Mouse (Mus musculus) stomach, embryonic 15.5 days (tissue): Measurements from ENCODE around the gene Tbc1d10b. TPM values are rescaled to one million over a fixed set of nuclear protein-coding genes. Genes with fewer than 3 reads are reported as not detected.

Source experiments
- ATAC-seq: fragments of 200-750 bp; cut with Nextera tagmentation; 2 replicates; pipeline ENCODE4 v1.8.0; 2017; ENCODE audit warnings: low read depth, moderate number of reproducible peaks, moderate TSS enrichment; ENCODE audit not compliant: insufficient read depth, low FRiP score
- H3K27ac ChIP-seq: fragments of 300-500 bp; sonication (generic); 2 replicates; pipeline ENCODE4 v1.5.1; 2015; ENCODE audit warnings: mild to moderate bottlenecking, inconsistent platforms
- H3K27me3 ChIP-seq: fragments of 300-500 bp; sonication (generic); replicated peaks from 2 replicates; pipeline ENCODE4 v1.6.1; 2015; ENCODE audit warnings: inconsistent platforms
- H3K36me3 ChIP-seq: fragments of 300-500 bp; sonication (generic); 2 replicates; pipeline ENCODE4 v1.6.1; 2015; ENCODE audit warnings: inconsistent platforms
- H3K4me1 ChIP-seq: fragments of 300-500 bp; sonication (generic); 2 replicates; pipeline ENCODE4 v1.6.1; 2015; ENCODE audit warnings: inconsistent platforms
- H3K4me2 ChIP-seq: fragments of 300-500 bp; sonication (generic); 2 replicates; pipeline ENCODE4 v1.6.1; 2015; ENCODE audit warnings: mild to moderate bottlenecking, inconsistent platforms
- H3K4me3 ChIP-seq: fragments of 300-500 bp; sonication (generic); replicated peaks from 2 replicates; pipeline ENCODE4 v1.5.1; 2015; ENCODE audit warnings: inconsistent platforms
- H3K9ac ChIP-seq: fragments of 300-500 bp; sonication (generic); 2 replicates; pipeline ENCODE4 v1.6.1; 2015; ENCODE audit warnings: inconsistent platforms
- H3K9me3 ChIP-seq: fragments of 300-500 bp; sonication (generic); 2 replicates; pipeline ENCODE4 v1.6.1; 2016; ENCODE audit warnings: inconsistent platforms
- WGBS: fragments of 180-500 bp; shearing (Covaris S2); methylation state at CpG from one replicate; pipeline ENCODE4 v1.1.7; 2015; 5-methylcytosine and 5-hydroxymethylcytosine counted together
- polyA plus RNA-seq: library from polyadenylated mRNA; unstranded; fragments of >200 nt; fragmentation: Nextera tagmentation; extraction: Ambion mirVana; gene quantifications from 2 replicates; pipeline ENCODE4 v1.2.1, GENCODE M21; 2015

The Tbc1d10b gene
- polyA plus RNA-seq, 1 experiment from 2014 or later, result 24.4 TPM

DNA sequence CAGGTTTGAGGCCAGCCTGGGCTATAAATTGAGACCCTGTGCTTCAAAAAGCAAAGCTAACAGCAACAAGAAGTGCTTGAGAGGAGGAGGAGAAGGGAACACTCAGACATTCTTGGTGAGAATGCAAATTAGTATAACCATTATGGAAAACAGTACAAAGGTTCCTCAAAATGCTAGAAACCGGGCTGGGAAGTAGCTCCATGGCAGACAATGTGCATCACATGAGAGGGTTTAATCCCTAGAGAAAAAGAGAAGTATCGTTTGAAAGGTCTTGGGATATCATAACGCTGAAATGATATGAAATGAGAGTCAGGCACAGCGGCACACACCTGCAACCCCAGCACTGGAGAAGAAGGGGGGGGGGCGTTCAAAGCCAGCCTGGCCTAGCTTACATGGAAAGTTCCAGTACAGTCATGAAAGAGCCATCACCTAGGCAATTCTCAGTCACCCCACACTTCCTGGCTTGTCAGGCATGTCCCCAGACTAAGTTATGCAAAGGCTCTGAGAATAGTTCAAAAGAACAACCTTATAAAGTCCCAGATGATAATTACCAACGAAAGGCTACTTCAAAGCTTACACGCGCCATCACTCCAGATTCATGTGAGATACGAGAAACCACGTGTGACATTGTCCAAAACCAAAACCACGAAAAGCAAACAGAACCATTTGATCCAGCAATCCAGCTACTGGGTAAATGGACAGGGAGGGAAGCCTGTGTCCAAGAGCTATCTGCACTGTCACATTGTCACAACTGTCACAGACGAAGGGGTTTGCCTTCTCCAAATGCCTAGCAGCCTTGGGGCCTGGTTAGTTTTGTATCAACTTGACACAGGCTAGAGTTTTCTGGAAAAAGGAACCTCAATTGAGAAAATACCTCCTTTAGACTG is 42.4 kb downstream of the Tbc1d10b start:
- H3K9me3 ChIP-seq, result no peaks in the 10 kb centered on the region
- ATAC-seq, result no peak
- no peaks in the 10 kb centered on the region for H3K27me3 ChIP-seq
- 79% methylated on average over 12 of the region's 12 CpGs for WGBS
- H3K4me2 ChIP-seq, result no peak overlapping the region
- H3K4me1 ChIP-seq, result no peaks in the 10 kb centered on the region
- no peaks in the 10 kb centered on the region for H3K36me3 ChIP-seq
- no peak overlapping the region for H3K9ac ChIP-seq
- H3K4me3 ChIP-seq, result no peak overlapping the region
- no peak overlapping the region for H3K27ac ChIP-seq

DNA sequence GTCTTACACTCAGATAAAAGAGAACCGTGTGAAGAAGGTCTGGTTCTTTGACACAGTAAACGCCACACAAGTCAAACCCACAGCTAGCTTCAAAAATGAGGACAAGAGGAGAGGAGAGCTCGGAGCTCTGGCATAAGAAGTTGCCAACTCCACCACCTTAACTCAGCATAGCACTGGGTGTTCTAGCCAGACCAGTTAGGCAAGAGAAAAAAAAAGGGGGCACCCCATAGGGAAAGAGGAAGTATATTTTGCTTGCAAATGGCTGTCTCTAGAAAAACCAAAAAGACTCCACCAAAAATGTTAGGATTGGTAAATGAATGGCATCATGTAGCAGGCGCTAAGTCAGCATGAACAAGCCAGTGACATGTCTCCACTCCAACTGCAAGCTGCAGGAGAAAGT is 44.3 kb downstream of the Tbc1d10b start:
- no peak for ATAC-seq
- Histone ChIP-seq H3K27me3 (no peaks in the 10 kb centered on the region), H3K4me2 (no peak overlapping the region), H3K4me3 (no peak overlapping the region), H3K27ac (no peak overlapping the region), H3K9ac (no peak overlapping the region), H3K36me3 (no peaks in the 10 kb centered on the region), H3K4me1 (no peaks in the 10 kb centered on the region), H3K9me3 (no peaks in the 10 kb centered on the region)
- WGBS, result 80% methylated on average over 4 of the region's 4 CpGs

DNA sequence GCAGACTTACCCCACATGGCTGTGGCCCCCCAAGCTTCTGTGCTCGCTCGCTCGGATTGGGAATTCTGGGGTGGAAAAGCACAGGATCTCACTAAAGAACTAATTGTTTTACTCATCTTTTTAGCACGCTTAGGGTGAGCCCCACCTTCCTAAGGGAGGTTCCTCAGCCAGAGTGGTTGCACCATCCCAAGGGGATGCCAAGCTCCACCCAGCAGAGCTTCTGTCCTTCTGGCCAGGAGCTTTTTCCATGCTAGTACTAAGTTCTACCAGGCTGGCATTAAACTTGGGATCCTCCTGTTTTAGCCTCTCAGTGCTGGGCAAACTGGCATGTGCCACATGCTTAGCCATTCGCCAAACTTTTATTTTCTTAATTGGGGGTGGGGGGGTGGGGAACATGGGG is 45.7 kb downstream of the Tbc1d10b start:
- no peaks in the 10 kb centered on the region for H3K27me3 ChIP-seq
- no peak overlapping the region for H3K27ac ChIP-seq
- H3K36me3 ChIP-seq, result no peaks in the 10 kb centered on the region
- H3K4me2 ChIP-seq, result no peak overlapping the region
- no peak for ATAC-seq
- no peak overlapping the region for H3K4me3 ChIP-seq
- no peaks in the 10 kb centered on the region for H3K4me1 ChIP-seq
- H3K9me3 ChIP-seq, result no peaks in the 10 kb centered on the region
- 86% methylated on average over 5 of the region's 5 CpGs for WGBS
- H3K9ac ChIP-seq, result no peak overlapping the region

DNA sequence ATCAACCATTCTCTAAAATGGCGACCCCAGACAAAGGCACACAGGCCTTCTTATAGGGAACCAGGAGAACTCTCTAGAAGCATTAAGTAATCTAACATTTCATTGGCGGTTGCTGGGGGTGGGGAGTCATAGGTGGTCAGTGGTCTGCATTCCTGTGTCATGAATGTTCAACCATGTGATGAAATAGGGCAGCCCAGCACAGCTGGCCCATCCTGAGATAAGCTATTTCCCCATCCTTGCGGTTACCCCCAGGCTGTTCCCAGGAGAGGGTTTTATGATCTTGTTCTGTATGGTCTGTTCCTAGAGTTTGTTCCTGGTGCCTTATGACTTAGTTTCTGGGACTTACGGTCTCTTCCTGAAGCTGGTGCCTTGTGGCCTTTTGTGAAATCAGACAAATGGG is 50.7 kb downstream of the Tbc1d10b start:
- 77% methylated on average over 4 of the region's 4 CpGs for WGBS
- Histone ChIP-seq H3K27me3 (no peaks in the 10 kb centered on the region), H3K36me3 (no peaks in the 10 kb centered on the region), H3K4me2 (no peak overlapping the region), H3K4me1 (no peaks in the 10 kb centered on the region), H3K9me3 (no peaks in the 10 kb centered on the region), H3K4me3 (no peak overlapping the region), H3K27ac (no peak overlapping the region), H3K9ac (no peak overlapping the region)
- no peak for ATAC-seq

DNA sequence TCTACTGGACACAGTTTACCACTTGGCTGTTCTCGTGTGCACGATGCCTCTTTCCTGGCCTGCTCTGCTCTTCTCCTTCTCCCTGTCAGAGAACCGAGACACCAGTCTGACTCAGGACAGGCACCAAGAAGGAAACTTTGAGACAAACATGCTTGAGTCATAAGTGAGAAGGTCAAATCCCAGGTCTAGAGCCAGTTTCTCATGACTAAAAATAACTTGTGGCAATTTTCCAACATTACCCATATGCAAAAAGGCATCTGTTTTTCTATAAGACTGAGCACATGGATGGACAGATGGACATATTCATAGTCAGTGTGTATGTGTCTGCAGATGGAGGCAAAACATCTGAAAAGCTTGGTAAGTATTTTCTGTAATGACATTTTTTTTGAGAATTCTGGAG is 54.8 kb downstream of the Tbc1d10b start:
- no peaks in the 10 kb centered on the region for H3K4me1 ChIP-seq
- no peak overlapping the region for H3K4me3 ChIP-seq
- no peaks in the 10 kb centered on the region for H3K9me3 ChIP-seq
- no peak overlapping the region for H3K4me2 ChIP-seq
- WGBS, result 51% methylated on average over 3 of the region's 3 CpGs
- H3K27ac ChIP-seq, result no peak overlapping the region
- H3K9ac ChIP-seq, result no peak overlapping the region
- no peak for ATAC-seq
- H3K27me3 ChIP-seq, result no peaks in the 10 kb centered on the region
- H3K36me3 ChIP-seq, result no peaks in the 10 kb centered on the region

DNA sequence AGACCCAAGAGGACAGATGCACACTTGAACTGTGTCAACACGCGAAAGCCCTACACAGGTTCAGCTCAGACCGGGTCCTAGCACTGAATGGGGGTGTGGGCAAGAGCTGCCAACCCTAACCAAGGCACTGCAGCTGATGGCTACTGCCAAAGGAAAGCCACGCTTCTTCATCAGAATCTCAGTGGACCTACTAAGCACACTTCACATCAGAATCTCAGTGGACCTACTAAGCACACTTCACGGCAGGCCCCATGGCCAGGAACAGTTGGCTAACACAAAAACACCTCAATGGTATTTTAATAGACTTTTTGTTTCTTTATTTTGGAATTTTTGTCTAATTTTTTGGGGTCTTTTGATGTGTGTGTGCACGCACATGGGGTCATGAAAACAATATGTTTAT is 55.8 kb downstream of the Tbc1d10b start:
- Histone ChIP-seq H3K9me3 (no peaks in the 10 kb centered on the region), H3K27me3 (no peaks in the 10 kb centered on the region), H3K9ac (no peak overlapping the region), H3K27ac (no peak overlapping the region), H3K4me1 (no peaks in the 10 kb centered on the region), H3K4me2 (no peak overlapping the region), H3K36me3 (no peaks in the 10 kb centered on the region), H3K4me3 (no peak overlapping the region)
- no peak for ATAC-seq
- WGBS, result 86% methylated on average over 6 of the region's 6 CpGs

DNA sequence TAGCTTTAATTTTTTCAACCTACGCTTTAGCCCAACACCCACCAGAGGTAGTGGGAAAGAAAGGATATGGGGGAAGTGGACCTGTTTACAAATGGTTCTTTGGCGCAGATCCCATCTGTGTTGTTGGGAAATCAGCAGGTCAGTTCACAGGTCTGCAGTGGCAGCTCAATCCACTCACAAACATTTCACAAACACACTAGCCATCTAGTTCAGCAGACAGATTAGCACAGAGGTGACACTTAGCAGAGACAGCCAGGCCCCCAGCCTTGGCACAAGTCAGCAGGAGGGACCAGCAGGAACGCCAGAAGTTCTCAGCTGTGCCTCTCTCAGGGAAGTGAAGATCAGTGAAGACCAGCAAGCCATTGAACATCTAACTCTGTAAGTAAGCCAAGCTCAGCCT is 60.4 kb downstream of the Tbc1d10b start:
- Histone ChIP-seq H3K4me1 (0 out of 2 replicates have a peak, but pooled peaks cover 3% of the 10 kb centered on the region), H3K4me3 (no peak overlapping the region), H3K27me3 (no peaks in the 10 kb centered on the region), H3K9me3 (no peaks in the 10 kb centered on the region), H3K36me3 (no peaks in the 10 kb centered on the region), H3K9ac (no peak overlapping the region), H3K4me2 (no peak overlapping the region), H3K27ac (no peak overlapping the region)
- no peak for ATAC-seq
- WGBS, result 54% methylated on average over 3 of the region's 3 CpGs

Other genes starting within 250 kb of the Tbc1d10b start
- 113 and 119 TPM in 2 replicates for gene Cdipt, start 232.6 kb downstream of the Tbc1d10b start, polyA plus RNA-seq
- 2.1 and 2.4 TPM in 2 replicates for gene Cdiptos, start 232.4 kb downstream of the Tbc1d10b start, polyA plus RNA-seq
- 27.2 and 29.1 TPM in 2 replicates for gene Mvp, start 193.8 kb downstream of the Tbc1d10b start, polyA plus RNA-seq
- 1.0 TPM in 1 of 2 replicates, not detected in the other for gene Pagr1b, start 192.0 kb downstream of the Tbc1d10b start, polyA plus RNA-seq
- 33.1 and 62.5 TPM in 2 replicates for gene Pagr1a, start 191.1 kb downstream of the Tbc1d10b start, polyA plus RNA-seq
- 25.0 and 63.8 TPM in 2 replicates for gene Gm42742, start 187.4 kb downstream of the Tbc1d10b start, polyA plus RNA-seq
- 5.9 and 8.1 TPM in 2 replicates for gene Prrt2, start 187.3 kb downstream of the Tbc1d10b start, polyA plus RNA-seq
- gene Maz, start 181.4 kb downstream of the Tbc1d10b start, polyA plus RNA-seq, result 67.7 and 69.7 TPM in 2 replicates
- gene Kif22, start 166.0 kb downstream of the Tbc1d10b start, polyA plus RNA-seq, result 93.5 and 101 TPM in 2 replicates
- gene Zg16, start 121.1 kb downstream of the Tbc1d10b start, polyA plus RNA-seq, result 14.5 and 34.1 TPM in 2 replicates
- 4.7 and 5.0 TPM in 2 replicates for gene AI467606, start 117.1 kb downstream of the Tbc1d10b start, polyA plus RNA-seq
- 6.1 and 7.4 TPM in 2 replicates for gene Qprt, start 86.2 kb downstream of the Tbc1d10b start, polyA plus RNA-seq
- 0.64 and 1.0 TPM in 2 replicates for gene Spn, start 70.6 kb downstream of the Tbc1d10b start, polyA plus RNA-seq
- gene Cd2bp2, start 12.4 kb downstream of the Tbc1d10b start, polyA plus RNA-seq, result 44.1 and 46.6 TPM in 2 replicates
- 18.6 and 31.0 TPM in 2 replicates for gene Mylpf, start 422 bp upstream of the Tbc1d10b start, polyA plus RNA-seq
- gene Zfp553, start 24.6 kb upstream of the Tbc1d10b start, polyA plus RNA-seq, result 33.9 and 34.8 TPM in 2 replicates
- gene Sept1, start 24.7 kb upstream of the Tbc1d10b start, polyA plus RNA-seq, result 17.7 and 19.2 TPM in 2 replicates
- gene Zfp771, start 35.8 kb upstream of the Tbc1d10b start, polyA plus RNA-seq, result 57.9 and 63.1 TPM in 2 replicates
- 164 and 181 TPM in 2 replicates for gene Dctpp1, start 52.2 kb upstream of the Tbc1d10b start, polyA plus RNA-seq
- gene Sephs2, start 65.6 kb upstream of the Tbc1d10b start, polyA plus RNA-seq, result 139 and 163 TPM in 2 replicates
- 2.7 TPM in 2 replicates for gene Itgal, start 87.8 kb upstream of the Tbc1d10b start, polyA plus RNA-seq
- gene Zfp768, start 137.1 kb upstream of the Tbc1d10b start, polyA plus RNA-seq, result 13.1 and 17.4 TPM in 2 replicates
- 9.0 and 9.6 TPM in 2 replicates for gene Zfp747, start 167.6 kb upstream of the Tbc1d10b start, polyA plus RNA-seq
- gene 9130019O22Rik, start 178.7 kb upstream of the Tbc1d10b start, polyA plus RNA-seq, result 5.5 and 6.3 TPM in 2 replicates
- gene E430018J23Rik, start 185.2 kb upstream of the Tbc1d10b start, polyA plus RNA-seq, result 6.3 and 6.5 TPM in 2 replicates
- gene Zfp764, start 198.4 kb upstream of the Tbc1d10b start, polyA plus RNA-seq, result 7.6 and 8.8 TPM in 2 replicates
- 22.0 and 23.6 TPM in 2 replicates for gene Zfp688, start 213.6 kb upstream of the Tbc1d10b start, polyA plus RNA-seq
- gene Zfp689, start 240.7 kb upstream of the Tbc1d10b start, polyA plus RNA-seq, result 5.7 and 7.2 TPM in 2 replicates